Mouse (Mus musculus) MEL (cell line): Measurements from ENCODE around the gene Ank2.

Source experiments
- CTCF ChIP-seq, 3 experiments: IDR thresholded peaks in 2 of 3; conservative IDR thresholded peaks in 1 of 3; 2 replicates each; pipeline ENCODE4 v1.5.1; 2011 to 2012; ENCODE audit warnings: low read length in 3 of 3, low read depth in 2 of 3, mild to moderate bottlenecking in 2 of 3, improper control_type of control experiment in 1 of 3, inconsistent platforms in 1 of 3, mixed read lengths in 1 of 3, moderate library complexity in 1 of 3; ENCODE audit not compliant: control insufficient read depth in 1 of 3, insufficient read depth in 1 of 3, poor library complexity in 1 of 3, severe bottlenecking in 1 of 3
- EP300 ChIP-seq, 2 experiments: IDR thresholded peaks; 2 replicates each; pipeline ENCODE4 v1.6.1; 2011; ENCODE audit warnings: improper control_type of control experiment in 2 of 2, low read length in 2 of 2, low read depth in 1 of 2, mild to moderate bottlenecking in 1 of 2
- GATA1 ChIP-seq: IDR thresholded peaks from 2 replicates; pipeline ENCODE4 v1.6.1; 2011; ENCODE audit warnings: low read depth, low read length, improper control_type of control experiment
- HCFC1 ChIP-seq: IDR thresholded peaks from 2 replicates; pipeline ENCODE4 v1.6.1; 2012; ENCODE audit warnings: low read depth, mild to moderate bottlenecking, inconsistent platforms, low read length, improper control_type of control experiment, moderate library complexity
- MAX ChIP-seq: IDR thresholded peaks from 2 replicates; pipeline ENCODE4 v1.6.1; 2011; ENCODE audit warnings: low read length, improper control_type of control experiment
- MAZ ChIP-seq: IDR thresholded peaks from 2 replicates; pipeline ENCODE4 v1.6.1; 2012; ENCODE audit warnings: low read depth, mild to moderate bottlenecking, inconsistent platforms, low read length, improper control_type of control experiment
- MEF2A ChIP-seq: IDR thresholded peaks from 2 replicates; pipeline ENCODE4 v1.6.1; 2014; ENCODE audit warnings: low read depth, mild to moderate bottlenecking, inconsistent platforms, low read length, improper control_type of control experiment; ENCODE audit not compliant: poor library complexity, insufficient replicate concordance, severe bottlenecking; ENCODE audit errors: extremely low read depth
- MYB ChIP-seq: IDR thresholded peaks from 2 replicates; pipeline ENCODE4 v1.6.1; 2011; ENCODE audit warnings: mild to moderate bottlenecking, low read depth, low read length, improper control_type of control experiment
- POLR2A ChIP-seq, 2 experiments: IDR thresholded peaks; 2 replicates each; pipeline ENCODE4 v1.6.1; 2011 to 2012; ENCODE audit warnings: low read length in 2 of 2, mild to moderate bottlenecking in 2 of 2, control low read depth in 1 of 2, improper control_type of control experiment in 1 of 2, low read depth in 1 of 2, moderate library complexity in 1 of 2; ENCODE audit not compliant: control insufficient read depth in 1 of 2, insufficient read depth in 1 of 2, poor library complexity in 1 of 2
- POLR2AphosphoS2 ChIP-seq: IDR thresholded peaks from 2 replicates; pipeline ENCODE4 v1.6.1; 2011; ENCODE audit warnings: low read length, improper control_type of control experiment
- TCF12 ChIP-seq: IDR thresholded peaks from 2 replicates; pipeline ENCODE4 v1.6.1; 2014; ENCODE audit warnings: low read depth, mild to moderate bottlenecking, inconsistent platforms, low read length, improper control_type of control experiment, moderate library complexity

DNA sequence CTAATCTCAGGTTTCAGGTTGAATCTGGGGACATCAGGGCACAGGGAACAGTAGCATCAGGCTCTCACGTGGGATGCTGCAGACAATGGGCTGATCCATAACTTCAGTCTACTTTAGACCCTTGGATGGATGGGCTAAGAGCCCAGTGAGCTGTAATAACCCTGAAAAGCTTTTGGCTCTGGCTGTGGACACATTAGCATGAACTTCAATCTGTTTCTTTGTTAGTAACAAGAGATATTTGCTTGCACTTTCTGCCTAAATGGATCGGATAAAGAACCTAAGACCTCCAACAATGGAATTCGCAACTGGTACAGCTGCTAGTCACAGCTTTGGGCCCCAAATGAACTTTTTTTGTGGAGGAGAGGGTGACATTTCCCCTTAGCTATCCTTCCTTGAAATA, 94.8 kb downstream of the Ank2 start:
- TF ChIP-seq EP300 (IDR thresholded peaks at IDR 0.05; ENCODE audit: low read depth in 1 of 2, low read length in 2 of 2) (no peak), POLR2A (IDR thresholded peaks at IDR 0.05; ENCODE audit: control insufficient read depth in 1 of 2, insufficient read depth in 1 of 2, low read depth in 1 of 2, low read length in 2 of 2, poor library complexity in 1 of 2) (no peak), CTCF (IDR thresholded peaks at IDR 0.05 in 2 of 3, conservative IDR thresholded peaks at IDR 0.05 in 1 of 3; ENCODE audit: control insufficient read depth in 1 of 3, insufficient read depth in 1 of 3, low read depth in 2 of 3, low read length in 3 of 3, poor library complexity in 1 of 3, severe bottlenecking in 1 of 3) (no peak), POLR2AphosphoS2 (no peak), GATA1 (no peak), MEF2A (no peak), TCF12 (no peak), MAX (no peak), MAZ (no peak), MYB (no peak), HCFC1 (no peak)
